Mouse (Mus musculus) limb, embryonic 12.5 days (tissue): ENCODE data around the gene Adam33. TPM values are rescaled to one million over a fixed set of nuclear protein-coding genes. Genes with fewer than 3 reads are reported as not detected.
A peak's percentile ranks its signal among the peaks of the same experiment; 100 is the strongest.

Source experiments
- ATAC-seq: fragments of 200-750 bp; cut with Nextera tagmentation; 2 replicates; pipeline ENCODE4 v1.8.0; 2017; ENCODE audit warnings: low read depth, moderate TSS enrichment; ENCODE audit not compliant: insufficient number of reproducible peaks, insufficient read depth, low FRiP score, low TSS enrichment
- H3K27ac ChIP-seq: fragments of 300-500 bp; sonication (generic); 2 replicates; pipeline ENCODE4 v1.5.1; 2016; ENCODE audit warnings: mild to moderate bottlenecking, moderate library complexity
- H3K27me3 ChIP-seq: fragments of 300-500 bp; sonication (generic); 2 replicates; pipeline ENCODE4 v1.6.1; 2016; ENCODE audit warnings: mild to moderate bottlenecking, moderate library complexity
- H3K36me3 ChIP-seq: fragments of 300-500 bp; sonication (generic); 2 replicates; pipeline ENCODE4 v1.6.1; 2016; ENCODE audit warnings: mild to moderate bottlenecking, moderate library complexity
- H3K4me1 ChIP-seq: fragments of 300-500 bp; sonication (generic); replicated peaks from 2 replicates; pipeline ENCODE4 v1.6.1; 2016
- H3K4me2 ChIP-seq: fragments of 300-500 bp; sonication (generic); 2 replicates; pipeline ENCODE4 v1.6.1; 2016; ENCODE audit warnings: mild to moderate bottlenecking, moderate library complexity
- H3K4me3 ChIP-seq: fragments of 300-500 bp; sonication (generic); replicated peaks from 2 replicates; pipeline ENCODE4 v1.5.1; 2016; ENCODE audit warnings: mild to moderate bottlenecking
- H3K9ac ChIP-seq: fragments of 300-500 bp; sonication (generic); replicated peaks from 2 replicates; pipeline ENCODE4 v1.6.1; 2016; ENCODE audit warnings: mild to moderate bottlenecking, moderate library complexity
- H3K9me3 ChIP-seq: fragments of 300-500 bp; sonication (generic); 2 replicates; pipeline ENCODE4 v1.6.1; 2016; ENCODE audit warnings: mild to moderate bottlenecking, moderate library complexity
- WGBS: fragments of 180-500 bp; shearing (Covaris S2); methylation state at CpG from one replicate; pipeline ENCODE4 v1.1.7; 2016; 5-methylcytosine and 5-hydroxymethylcytosine counted together
- polyA plus RNA-seq: library from polyadenylated mRNA; unstranded; fragments of >200 nt; fragmentation: Nextera tagmentation; extraction: Ambion mirVana; gene quantifications from 2 replicates; pipeline ENCODE4 v1.2.1, GENCODE M21; 2016

Adam33 gene
- polyA plus RNA-seq, 1 experiment from 2014 or later: 5.2 TPM

- H3K9me3 ChIP-seq: no peaks in the 10 kb centered on the region
- no peak within 1 kb of the TSS for H3K27ac ChIP-seq
- H3K9ac ChIP-seq: no peak within 1 kb of the TSS
- ATAC-seq: no peak
- 88% methylated on average over 11 of the region's 11 CpGs for WGBS
- no peaks in the 10 kb centered on the region for H3K27me3 ChIP-seq
- H3K36me3 ChIP-seq: no peaks in the 10 kb centered on the region
- H3K4me2 ChIP-seq: no peak within 1 kb of the TSS
- H3K4me3 ChIP-seq: no peak within 1 kb of the TSS
- H3K4me1 ChIP-seq: no peaks in the 10 kb centered on the region
These were observed 23.2 kb upstream of the Adam33 start, which contains the start of gene Siglec1 for GRCm38 (mm10) chr2:131086667-131087390. Siglec1 (minus strand) TSS chr2:131086765.

GRCm38 (mm10) chr2:131084206-131084605 is 20.6 kb upstream of the Adam33 start:
- no peaks in the 10 kb centered on the region for H3K4me1 ChIP-seq
- WGBS: 85% methylated on average over 4 of the region's 4 CpGs
- H3K4me3 ChIP-seq: no peak overlapping the region
- ATAC-seq: no peak
- no peak overlapping the region for H3K27ac ChIP-seq
- 0 out of 2 replicates have a peak, but pooled peaks cover 5% of the 10 kb centered on the region for H3K27me3 ChIP-seq
- H3K4me2 ChIP-seq: no peak overlapping the region
- H3K9ac ChIP-seq: no peak overlapping the region
- no peaks in the 10 kb centered on the region for H3K9me3 ChIP-seq
- no peaks in the 10 kb centered on the region for H3K36me3 ChIP-seq

DNA sequence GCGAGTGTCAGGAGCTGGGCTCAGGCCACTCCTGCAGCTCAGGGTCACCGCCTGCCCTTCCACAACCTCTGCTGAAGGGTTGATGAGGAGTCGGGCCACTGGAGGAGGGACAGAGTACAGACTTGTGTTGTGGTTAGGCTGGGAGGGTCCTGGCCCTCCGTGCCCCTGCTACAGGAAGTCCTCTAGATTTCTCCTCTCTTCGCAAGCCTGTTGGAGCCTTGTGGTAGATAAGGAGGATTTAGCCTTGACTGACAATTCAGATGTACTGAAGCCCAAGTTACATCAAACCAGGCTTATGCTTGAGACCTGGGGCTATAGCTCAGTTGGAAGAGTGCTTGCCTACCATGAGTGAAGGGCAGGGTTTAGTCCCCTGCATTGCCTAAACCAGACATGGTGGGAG is 16.9 kb upstream of the Adam33 start:
- Histone ChIP-seq H3K27ac (no peak overlapping the region), H3K9ac (no peak overlapping the region), H3K36me3 (no peaks in the 10 kb centered on the region), H3K9me3 (no peaks in the 10 kb centered on the region), H3K27me3 (0 out of 2 replicates have a peak, but pooled peaks cover 8% of the 10 kb centered on the region), H3K4me2 (no peak overlapping the region), H3K4me1 (no peaks in the 10 kb centered on the region), H3K4me3 (no peak overlapping the region)
- WGBS: 78% methylated on average over 5 of the region's 5 CpGs
- ATAC-seq: no peak

GRCm38 (mm10) chr2:131072536-131072935 is 8.9 kb upstream of the Adam33 start:
- Histone ChIP-seq H3K27ac (no peak overlapping the region), H3K4me1 (peaks cover 10% of the 10 kb centered on the region; the same call in 1 of the 2 replicates), H3K9ac (no peak overlapping the region), H3K36me3 (no peaks in the 10 kb centered on the region), H3K4me2 (no peak overlapping the region), H3K27me3 (peaks cover 5% of the 10 kb centered on the region; the same call in 1 of the 2 replicates), H3K4me3 (no peak overlapping the region), H3K9me3 (no peaks in the 10 kb centered on the region)
- WGBS: 83% methylated on average over 10 of the region's 10 CpGs
- ATAC-seq: no peak

DNA sequence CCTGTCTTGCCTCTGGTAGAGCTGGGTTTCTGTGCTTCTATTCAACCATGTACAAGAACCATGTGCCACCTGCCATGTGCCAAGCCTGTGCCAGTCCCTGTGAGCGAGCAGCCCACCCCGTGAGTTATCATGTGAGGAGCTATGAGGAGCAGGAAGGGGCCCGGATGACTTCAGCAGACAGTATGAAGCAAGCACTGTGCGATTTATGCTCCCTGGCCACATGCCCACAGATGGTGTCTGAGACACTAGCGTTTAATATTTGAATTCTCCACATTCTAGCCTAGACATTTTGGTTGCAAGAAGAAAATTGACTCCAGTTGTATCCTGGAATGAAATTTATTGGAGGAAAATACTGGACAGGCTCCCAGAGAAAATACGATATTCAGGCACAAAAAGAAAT is 3.9 kb upstream of the Adam33 start:
- H3K27ac ChIP-seq: no peak overlapping the region
- no peak overlapping the region for H3K4me3 ChIP-seq
- no peak overlapping the region for H3K9ac ChIP-seq
- WGBS: 71% methylated on average over 6 of the region's 6 CpGs
- H3K4me2 ChIP-seq: no peak overlapping the region
- H3K4me1 ChIP-seq: peaks cover 21% of the 10 kb centered on the region
- peaks cover 32% of the 10 kb centered on the region for H3K27me3 ChIP-seq
- no peak for ATAC-seq
- no peaks in the 10 kb centered on the region for H3K9me3 ChIP-seq
- no peaks in the 10 kb centered on the region for H3K36me3 ChIP-seq

DNA sequence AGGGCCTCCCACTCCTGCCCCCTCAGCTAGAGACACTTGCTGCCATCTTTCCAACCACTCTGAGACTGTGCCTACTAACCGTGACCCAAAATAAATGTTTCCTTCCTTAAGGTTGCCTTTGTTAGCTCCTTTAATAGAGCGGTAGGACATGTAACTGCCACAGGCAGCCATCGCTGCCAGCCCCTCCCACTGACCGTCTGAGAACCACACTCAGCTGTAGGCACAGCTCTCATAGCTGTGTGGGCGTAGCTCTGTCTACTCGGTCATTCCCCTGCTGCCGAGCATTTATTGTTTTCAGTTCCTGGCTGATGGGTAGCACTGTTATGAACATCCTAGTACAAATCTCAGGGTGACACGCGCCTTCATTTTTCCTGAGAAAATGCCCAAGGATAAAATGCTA is 2.7 kb upstream of the Adam33 start:
- Histone ChIP-seq H3K9ac (no peak overlapping the region), H3K9me3 (0 out of 2 replicates have a peak, but pooled peaks cover 4% of the 10 kb centered on the region), H3K27ac (no peak overlapping the region), H3K4me3 (no peak overlapping the region), H3K4me2 (no peak overlapping the region), H3K36me3 (no peaks in the 10 kb centered on the region), H3K27me3 (peaks cover 43% of the 10 kb centered on the region), H3K4me1 (peaks cover 24% of the 10 kb centered on the region)
- 72% methylated on average over 9 of the region's 9 CpGs for WGBS
- ATAC-seq: no peak

- H3K36me3 ChIP-seq: no peaks in the 10 kb centered on the region
- 64% methylated on average over 5 of the region's 5 CpGs for whole genome bisulfite sequencing
- no peak overlapping the region for H3K4me2 ChIP-seq
- H3K4me1 ChIP-seq: peaks cover 39% of the 10 kb centered on the region
- H3K4me3 ChIP-seq: no peak overlapping the region
- no peak for ATAC-seq
- H3K27me3 ChIP-seq: peaks cover 63% of the 10 kb centered on the region
- no peak overlapping the region for H3K27ac ChIP-seq
- H3K9ac ChIP-seq: no peak overlapping the region
- 0 out of 2 replicates have a peak, but pooled peaks cover 4% of the 10 kb centered on the region for H3K9me3 ChIP-seq
These were observed 2.0 kb downstream of the Adam33 start for GRCm38 (mm10) chr2:131061607-131062006.

GRCm38 (mm10) chr2:131060784-131061183 is 2.8 kb downstream of the Adam33 start:
- WGBS: 43% methylated on average over 6 of the region's 6 CpGs
- H3K9me3 ChIP-seq: 0 out of 2 replicates have a peak, but pooled peaks cover 4% of the 10 kb centered on the region
- peaks cover 45% of the 10 kb centered on the region for H3K4me1 ChIP-seq
- no peak overlapping the region for H3K4me3 ChIP-seq
- ATAC-seq: no peak; the same call in 1 of the 2 replicates
- H3K27me3 ChIP-seq: peaks cover 65% of the 10 kb centered on the region
- H3K9ac ChIP-seq: no peak overlapping the region
- 0 out of 2 replicates have a peak overlapping the region, but pooled peaks have one; percentile 15 for H3K4me2 ChIP-seq
- peak overlapping the region; percentile 82 for H3K27ac ChIP-seq
- no peaks in the 10 kb centered on the region for H3K36me3 ChIP-seq

GRCm38 (mm10) chr2:131059781-131060540 is 3.7 kb downstream of the Adam33 start:
- Histone ChIP-seq H3K9me3 (0 out of 2 replicates have a peak, but pooled peaks cover 4% of the 10 kb centered on the region), H3K4me3 (no peak overlapping the region), H3K4me1 (peaks cover 53% of the 10 kb centered on the region), H3K27me3 (peaks cover 71% of the 10 kb centered on the region), H3K27ac (peak overlapping the region; percentile 82), H3K36me3 (no peaks in the 10 kb centered on the region), H3K4me2 (peak overlapping the region; percentile 27), H3K9ac (no peak overlapping the region)
- 56% methylated on average over 9 of the region's 9 CpGs for WGBS
- ATAC-seq: peak; percentile 27; the same call in 1 of the 2 replicates

DNA sequence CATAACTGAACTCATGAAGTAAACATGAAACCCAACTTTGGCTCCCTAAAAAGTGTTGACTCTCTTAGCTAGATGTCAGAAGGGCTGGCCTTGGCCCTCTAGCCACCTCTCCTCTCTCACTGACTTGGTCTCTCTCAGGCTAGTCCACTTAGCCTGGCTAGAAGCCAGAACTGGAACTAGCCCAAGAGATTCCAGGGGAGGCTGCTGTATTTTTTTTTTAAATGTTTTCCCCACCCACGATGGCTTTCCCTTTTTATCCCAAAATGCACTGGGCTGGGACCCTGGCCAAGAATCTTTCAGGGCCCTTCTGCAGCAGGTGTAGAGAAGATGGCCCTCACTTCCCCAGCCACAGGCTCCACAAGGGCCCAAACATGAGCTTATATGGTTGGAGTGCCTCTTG is 4.2 kb downstream of the Adam33 start:
- Histone ChIP-seq H3K4me2 (peak overlapping the region; percentile 27; the same call in 1 of the 2 replicates), H3K27me3 (peaks cover 71% of the 10 kb centered on the region), H3K27ac (peak overlapping the region; percentile 82)

GRCm38 (mm10) chr2:131058672-131059071 is 4.9 kb downstream of the Adam33 start:
- ATAC-seq: no peak
- no peak overlapping the region for H3K4me2 ChIP-seq
- WGBS: 93% methylated on average over 8 of the region's 8 CpGs
- H3K9me3 ChIP-seq: 0 out of 2 replicates have a peak, but pooled peaks cover 4% of the 10 kb centered on the region
- H3K27me3 ChIP-seq: peaks cover 72% of the 10 kb centered on the region
- no peak overlapping the region for H3K4me3 ChIP-seq
- H3K9ac ChIP-seq: no peak overlapping the region
- peaks cover 65% of the 10 kb centered on the region for H3K4me1 ChIP-seq
- no peak overlapping the region for H3K27ac ChIP-seq
- no peaks in the 10 kb centered on the region for H3K36me3 ChIP-seq

More for the DNA sequence above, 4.2 kb downstream of the Adam33 start:
- Histone ChIP-seq H3K9me3 (0 out of 2 replicates have a peak, but pooled peaks cover 4% of the 10 kb centered on the region), H3K4me1 (peaks cover 58% of the 10 kb centered on the region), H3K9ac (no peak overlapping the region), H3K36me3 (no peaks in the 10 kb centered on the region), H3K4me3 (no peak overlapping the region)
- 60% methylated on average over 1 of the region's 1 CpGs for WGBS
- no peak for ATAC-seq
